Mouse (Mus musculus) neural tube, embryonic 11.5 days (tissue): ENCODE measurements around the gene Taf15. TPM values are rescaled to one million over a fixed set of nuclear protein-coding genes. Genes with fewer than 3 reads are reported as not detected.

Source experiments
- ATAC-seq: fragments of 200-750 bp; cut with Nextera tagmentation; 2 replicates; pipeline ENCODE4 v1.8.0; 2017; ENCODE audit warnings: moderate number of reproducible peaks, mild to moderate bottlenecking, moderate TSS enrichment, moderate library complexity; ENCODE audit not compliant: insufficient read depth, low FRiP score, low TSS enrichment
- DNase-seq: peaks from one replicate; pipeline ENCODE4 v3.0.0-alpha.2; 2015; ENCODE audit warnings: low spot score
- H3K27ac ChIP-seq: fragments of 300-500 bp; sonication (generic); 2 replicates; pipeline ENCODE4 v1.5.1; 2014; ENCODE audit warnings: low read depth, mild to moderate bottlenecking, low read length
- H3K27me3 ChIP-seq: fragments of 300-500 bp; sonication (generic); 2 replicates; pipeline ENCODE4 v1.6.1; 2014; ENCODE audit warnings: mild to moderate bottlenecking, low read length, mixed read lengths; ENCODE audit not compliant: control insufficient read depth, insufficient read depth
- H3K36me3 ChIP-seq: fragments of 300-500 bp; sonication (generic); 2 replicates; pipeline ENCODE4 v1.6.1; 2014; ENCODE audit warnings: mild to moderate bottlenecking, low read length, moderate library complexity, mixed read lengths; ENCODE audit not compliant: control insufficient read depth, insufficient read depth
- H3K4me1 ChIP-seq: fragments of 300-500 bp; sonication (generic); 2 replicates; pipeline ENCODE4 v1.6.1; 2014; ENCODE audit warnings: low read length, mixed read lengths; ENCODE audit not compliant: control insufficient read depth, insufficient read depth
- H3K4me2 ChIP-seq: fragments of 300-500 bp; sonication (generic); 2 replicates; pipeline ENCODE4 v1.6.1; 2014; ENCODE audit warnings: low read depth, mild to moderate bottlenecking, moderate library complexity
- H3K4me3 ChIP-seq: fragments of 300-500 bp; sonication (generic); 2 replicates; pipeline ENCODE4 v1.5.1; 2014; ENCODE audit warnings: low read depth, low read length
- H3K9ac ChIP-seq: fragments of 300-500 bp; sonication (generic); 2 replicates; pipeline ENCODE4 v1.6.1; 2014; ENCODE audit warnings: mild to moderate bottlenecking, low read length
- H3K9me3 ChIP-seq: fragments of 300-500 bp; sonication (generic); 2 replicates; pipeline ENCODE4 v1.6.1; 2016; ENCODE audit warnings: low read length; ENCODE audit not compliant: control insufficient read depth
- WGBS: fragments of 180-500 bp; shearing (Covaris S2); extraction: QIAGEN DNeasy Blood & Tissue Kit; methylation state at CpG from one replicate; pipeline ENCODE4 v1.1.7; 2014; 5-methylcytosine and 5-hydroxymethylcytosine counted together
- polyA plus RNA-seq: library from polyadenylated mRNA; unstranded; fragments of >200 nt; fragmentation: Nextera tagmentation; extraction: Ambion mirVana; gene quantifications from 2 replicates; pipeline ENCODE4 v1.2.1, GENCODE M21; 2014

The Taf15 gene
- polyA plus RNA-seq, 1 experiment from 2014 or later = 9.1 TPM

- Histone ChIP-seq H3K27ac (no peak overlapping the region), H3K4me2 (no peak overlapping the region), H3K36me3 (no peaks in the 10 kb centered on the region), H3K9me3 (no peaks in the 10 kb centered on the region), H3K4me3 (no peak overlapping the region), H3K4me1 (no peaks in the 10 kb centered on the region), H3K9ac (no peak overlapping the region), H3K27me3 (peaks cover 47% of the 10 kb centered on the region)
- DNase-seq (no peak), ATAC-seq (no peak)
- WGBS = 37% methylated on average over 7 of the region's 7 CpGs
Measured at GRCm38 (mm10) chr11:83441235-83441634, 31.7 kb upstream of the Taf15 start.

- no peak overlapping the region for H3K4me3 ChIP-seq
- DNase-seq = peak; percentile 83
- H3K4me1 ChIP-seq = no peaks in the 10 kb centered on the region
- H3K9ac ChIP-seq = no peak overlapping the region
- H3K36me3 ChIP-seq = no peaks in the 10 kb centered on the region
- H3K27me3 ChIP-seq = peaks cover 47% of the 10 kb centered on the region
- WGBS = 17% methylated on average over 29 of the region's 29 CpGs
- H3K9me3 ChIP-seq = no peaks in the 10 kb centered on the region
- no peak for ATAC-seq
- peak overlapping the region; percentile 25 for H3K4me2 ChIP-seq
- H3K27ac ChIP-seq = no peak overlapping the region
Measured at GRCm38 (mm10) chr11:83442596-83443267, 30.2 kb upstream of the Taf15 start.

DNA sequence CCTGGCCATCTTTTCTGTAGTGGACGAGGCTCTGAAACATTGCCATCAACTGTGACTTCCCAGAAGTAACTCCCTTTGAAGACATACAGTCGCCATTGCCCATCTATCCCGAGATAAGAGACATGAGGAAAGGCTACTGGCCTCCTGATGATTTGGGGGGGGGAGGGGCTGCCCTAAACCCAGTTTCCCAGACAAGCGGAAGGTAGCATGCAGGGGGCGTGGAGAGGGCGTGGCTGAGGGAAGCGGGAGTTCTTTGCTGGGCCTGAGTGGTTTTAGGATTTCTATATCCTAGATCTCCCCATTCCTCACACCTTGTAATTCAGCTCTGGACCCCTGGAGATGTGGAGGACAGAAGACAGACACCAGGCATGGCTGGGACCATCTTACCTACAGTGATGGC lies 29.1 kb upstream of the Taf15 start:
- Histone ChIP-seq H3K4me3 (no peak overlapping the region), H3K9me3 (no peaks in the 10 kb centered on the region), H3K27me3 (peaks cover 47% of the 10 kb centered on the region), H3K9ac (no peak overlapping the region), H3K36me3 (no peaks in the 10 kb centered on the region), H3K4me2 (no peak overlapping the region), H3K4me1 (no peaks in the 10 kb centered on the region), H3K27ac (no peak overlapping the region)
- no peak for ATAC-seq
- 10% methylated on average over 7 of the region's 7 CpGs for WGBS
- DNase-seq = no peak

DNA sequence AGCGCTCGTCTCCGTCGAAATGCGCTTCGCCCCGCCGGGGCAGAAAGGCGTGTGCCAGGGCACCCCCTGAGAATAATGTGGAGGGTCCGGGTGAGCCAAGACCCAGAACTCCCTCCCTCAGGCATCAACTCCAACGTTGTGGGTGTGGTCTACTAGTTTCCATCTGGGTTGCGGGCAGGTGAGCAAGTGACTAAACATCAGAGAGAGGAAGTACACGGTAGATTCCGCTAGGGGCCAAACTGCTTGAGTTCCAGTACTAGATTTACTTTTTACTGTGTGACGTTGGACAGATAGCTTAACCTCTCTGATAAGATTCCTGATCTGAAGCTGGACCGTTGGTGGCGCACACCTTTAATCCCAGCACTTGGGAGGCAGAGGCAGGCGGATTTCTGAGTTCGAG lies 27.9 kb upstream of the Taf15 start:
- H3K9ac ChIP-seq = no peak overlapping the region
- no peak overlapping the region for H3K27ac ChIP-seq
- no peak for ATAC-seq
- no peaks in the 10 kb centered on the region for H3K9me3 ChIP-seq
- DNase-seq = no peak
- H3K4me2 ChIP-seq = peak overlapping the region; percentile 30
- no peaks in the 10 kb centered on the region for H3K36me3 ChIP-seq
- 0 out of 2 replicates have a peak, but pooled peaks cover 2% of the 10 kb centered on the region for H3K4me1 ChIP-seq
- WGBS = 27% methylated on average over 19 of the region's 19 CpGs
- peaks cover 47% of the 10 kb centered on the region for H3K27me3 ChIP-seq
- no peak overlapping the region for H3K4me3 ChIP-seq

- H3K36me3 ChIP-seq = no peaks in the 10 kb centered on the region
- H3K4me3 ChIP-seq = no peak overlapping the region
- H3K9ac ChIP-seq = no peak overlapping the region
- H3K4me1 ChIP-seq = 0 out of 2 replicates have a peak, but pooled peaks cover 2% of the 10 kb centered on the region
- peaks cover 29% of the 10 kb centered on the region for H3K27me3 ChIP-seq
- ATAC-seq (no peak), DNase-seq (no peak)
- H3K27ac ChIP-seq = no peak overlapping the region
- H3K9me3 ChIP-seq = no peaks in the 10 kb centered on the region
- no peak overlapping the region for H3K4me2 ChIP-seq
- WGBS = 66% methylated on average over 10 of the region's 10 CpGs
Measured at GRCm38 (mm10) chr11:83447612-83448011, 25.3 kb upstream of the Taf15 start.

- no peak for DNase-seq
- no peak overlapping the region for H3K27ac ChIP-seq
Measured at GRCm38 (mm10) chr11:83448021-83448926, 24.6 kb upstream of the Taf15 start.

GRCm38 (mm10) chr11:83448927-83449236 lies 24.0 kb upstream of the Taf15 start:
- H3K9me3 ChIP-seq = no peaks in the 10 kb centered on the region
- peaks cover 16% of the 10 kb centered on the region for H3K27me3 ChIP-seq
- H3K4me3 ChIP-seq = no peak overlapping the region
- no peak for ATAC-seq
- 0 out of 2 replicates have a peak, but pooled peaks cover 2% of the 10 kb centered on the region for H3K4me1 ChIP-seq
- DNase-seq = no peak
- H3K36me3 ChIP-seq = no peaks in the 10 kb centered on the region
- H3K4me2 ChIP-seq = no peak overlapping the region
- H3K9ac ChIP-seq = no peak overlapping the region
- H3K27ac ChIP-seq = no peak overlapping the region

More at GRCm38 (mm10) chr11:83448021-83448926, 24.6 kb upstream of the Taf15 start:
- Histone ChIP-seq H3K4me1 (0 out of 2 replicates have a peak, but pooled peaks cover 2% of the 10 kb centered on the region), H3K9me3 (no peaks in the 10 kb centered on the region), H3K27me3 (peaks cover 22% of the 10 kb centered on the region), H3K9ac (no peak overlapping the region), H3K36me3 (no peaks in the 10 kb centered on the region), H3K4me2 (no peak overlapping the region), H3K4me3 (no peak overlapping the region)
- no peak for ATAC-seq
- 40% methylated on average over 16 of the region's 16 CpGs for WGBS

- no peak overlapping the region for H3K9ac ChIP-seq
- H3K4me1 ChIP-seq = 0 out of 2 replicates have a peak, but pooled peaks cover 2% of the 10 kb centered on the region
- no peak overlapping the region for H3K27ac ChIP-seq
- 48% methylated on average over 4 of the region's 4 CpGs for WGBS
- DNase-seq (no peak), ATAC-seq (no peak)
- no peak overlapping the region for H3K4me3 ChIP-seq
- H3K4me2 ChIP-seq = no peak overlapping the region
- H3K27me3 ChIP-seq = peaks cover 13% of the 10 kb centered on the region
- no peaks in the 10 kb centered on the region for H3K9me3 ChIP-seq
- no peaks in the 10 kb centered on the region for H3K36me3 ChIP-seq
Measured at GRCm38 (mm10) chr11:83449298-83449697, 23.6 kb upstream of the Taf15 start.
